Mouse (Mus musculus) kidney, postnatal 0 days (tissue): ENCODE results near the gene Acvr2b. TPM values are rescaled to one million over a fixed set of nuclear protein-coding genes. Genes with fewer than 3 reads are reported as not detected.
A peak's percentile ranks its signal among the peaks of the same experiment; 100 is the strongest.
"Not testable (repeated sequence)": the region's sequence is repeated elsewhere in the genome, so short reads cannot be mapped to it uniquely, and the experiment has no call there.

ENCODE experiments used
- ATAC-seq: fragments of 200-750 bp; cut with Nextera tagmentation; replicated peaks from 2 replicates; pipeline ENCODE4 v1.8.0; 2017; ENCODE audit warnings: low read depth, moderate number of reproducible peaks, moderate TSS enrichment, moderate library complexity; ENCODE audit not compliant: low FRiP score
- DNase-seq: peaks from one replicate; pipeline ENCODE4 v3.0.0-alpha.2; 2016; ENCODE audit warnings: low spot score
- H3K27ac ChIP-seq: fragments of 300-500 bp; sonication (generic); 2 replicates; pipeline ENCODE4 v1.5.1; 2014; ENCODE audit warnings: mild to moderate bottlenecking
- H3K27me3 ChIP-seq: fragments of 300-500 bp; sonication (generic); 2 replicates; pipeline ENCODE4 v1.6.1; 2014; ENCODE audit warnings: low read length, mixed read lengths; ENCODE audit not compliant: insufficient read depth
- H3K36me3 ChIP-seq: fragments of 300-500 bp; sonication (generic); 2 replicates; pipeline ENCODE4 v1.6.1; 2014; ENCODE audit warnings: low read length, mixed read lengths; ENCODE audit not compliant: insufficient read depth
- H3K4me1 ChIP-seq: fragments of 300-500 bp; sonication (generic); replicated peaks from 2 replicates; pipeline ENCODE4 v1.6.1; 2014; ENCODE audit warnings: antibody characterized with exemption, low read length, mixed read lengths; ENCODE audit not compliant: insufficient read depth
- H3K4me2 ChIP-seq: fragments of 300-500 bp; sonication (generic); 2 replicates; pipeline ENCODE4 v1.6.1; 2014; ENCODE audit warnings: mild to moderate bottlenecking, low read length, moderate library complexity, mixed read lengths
- H3K4me3 ChIP-seq: fragments of 300-500 bp; sonication (generic); replicated peaks from 2 replicates; pipeline ENCODE4 v1.5.1; 2014; ENCODE audit warnings: low read depth, low read length
- H3K9ac ChIP-seq: fragments of 300-500 bp; sonication (generic); 2 replicates; pipeline ENCODE4 v1.6.1; 2014; ENCODE audit warnings: low read depth, low read length
- H3K9me3 ChIP-seq: fragments of 300-500 bp; sonication (generic); replicated peaks from 2 replicates; pipeline ENCODE4 v1.6.1; 2016; ENCODE audit warnings: low read length, inconsistent platforms, mixed read lengths
- CTCF ChIP-seq: IDR thresholded peaks from 2 replicates; pipeline ENCODE4 v1.5.1; 2016; ENCODE audit warnings: antibody characterized with exemption, low read depth, mild to moderate bottlenecking, moderate library complexity
- WGBS: fragments of 180-500 bp; shearing (Covaris S2); extraction: QIAGEN DNeasy Blood & Tissue Kit; methylation state at CpG from one replicate; pipeline ENCODE4 v1.1.7; 2014; 5-methylcytosine and 5-hydroxymethylcytosine counted together
- polyA plus RNA-seq: library from polyadenylated mRNA; unstranded; fragments of >200 nt; fragmentation: Nextera tagmentation; extraction: Ambion mirVana; gene quantifications from 2 replicates; pipeline ENCODE4 v1.2.1, GENCODE M21; 2015

Acvr2b gene
- polyA plus RNA-seq, 1 experiment from 2014 or later, result 17.6 TPM

DNA sequence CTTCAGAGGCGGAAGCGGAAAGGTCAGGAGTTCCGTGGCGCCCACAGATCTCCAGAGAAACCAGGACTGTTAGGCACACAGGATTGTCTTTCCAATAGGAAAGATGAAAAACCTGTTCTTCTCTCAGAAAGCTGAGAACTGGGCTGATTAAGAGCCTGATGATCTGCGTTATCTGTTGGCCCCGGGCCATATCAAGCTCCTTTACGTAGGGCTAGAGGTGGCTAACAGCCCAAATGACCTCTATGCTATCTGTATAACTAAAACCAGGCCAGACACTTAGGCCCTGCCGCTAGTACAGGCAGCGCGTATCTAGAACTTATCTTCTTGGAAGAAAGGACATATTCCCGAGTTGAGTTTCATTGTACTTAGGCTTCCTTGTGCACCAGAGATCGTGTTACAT is 38.7 kb upstream of the Acvr2b start:
- H3K27ac ChIP-seq, result no peak overlapping the region
- H3K4me1 ChIP-seq, result no peaks in the 10 kb centered on the region
- no peak for TF ChIP-seq CTCF
- no peak overlapping the region for H3K4me2 ChIP-seq
- no peaks in the 10 kb centered on the region for H3K27me3 ChIP-seq
- H3K4me3 ChIP-seq, result no peak overlapping the region
- H3K36me3 ChIP-seq, result 0 out of 2 replicates have a peak, but pooled peaks cover 6% of the 10 kb centered on the region
- no peak for ATAC-seq
- 71% methylated on average over 12 of the region's 12 CpGs for WGBS
- DNase-seq, result no peak
- no peak overlapping the region for H3K9ac ChIP-seq
- H3K9me3 ChIP-seq, result no peaks in the 10 kb centered on the region

DNA sequence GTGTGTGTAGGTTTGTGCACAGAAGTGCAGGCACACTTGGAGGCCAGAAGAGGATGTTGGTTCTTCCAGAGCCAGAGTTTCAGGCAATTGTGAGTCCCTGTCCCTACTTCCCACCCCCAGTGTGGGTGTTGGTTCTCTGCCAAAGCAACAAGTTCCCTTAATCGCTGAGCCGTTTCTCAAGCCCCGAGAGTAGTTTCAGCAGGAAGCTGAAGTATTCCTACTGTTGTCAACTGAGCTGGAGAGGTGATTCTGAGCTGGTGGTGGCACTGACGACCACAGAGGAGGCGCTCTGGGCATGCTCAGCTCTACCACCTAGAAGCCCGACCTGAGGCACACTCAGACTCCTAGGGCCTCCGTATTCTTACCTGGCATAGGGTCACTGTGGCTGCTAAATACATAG is 36.6 kb upstream of the Acvr2b start, which contains the start of gene Slc22a14:
Gene Slc22a14 (minus strand): TSS at position 270 of the 400 bp plus-strand sequence.
- no peak for DNase-seq
- TF ChIP-seq CTCF, result no peak
- no peaks in the 10 kb centered on the region for H3K27me3 ChIP-seq
- ATAC-seq, result no peak
- no peak within 1 kb of the TSS for H3K4me2 ChIP-seq
- 36% methylated on average over 7 of the region's 7 CpGs for WGBS
- no peaks in the 10 kb centered on the region for H3K4me1 ChIP-seq
- H3K9me3 ChIP-seq, result no peaks in the 10 kb centered on the region
- H3K27ac ChIP-seq, result no peak within 1 kb of the TSS
- H3K9ac ChIP-seq, result no peak within 1 kb of the TSS
- H3K4me3 ChIP-seq, result no peak within 1 kb of the TSS
- H3K36me3 ChIP-seq, result 0 out of 2 replicates have a peak, but pooled peaks cover 10% of the 10 kb centered on the region

DNA sequence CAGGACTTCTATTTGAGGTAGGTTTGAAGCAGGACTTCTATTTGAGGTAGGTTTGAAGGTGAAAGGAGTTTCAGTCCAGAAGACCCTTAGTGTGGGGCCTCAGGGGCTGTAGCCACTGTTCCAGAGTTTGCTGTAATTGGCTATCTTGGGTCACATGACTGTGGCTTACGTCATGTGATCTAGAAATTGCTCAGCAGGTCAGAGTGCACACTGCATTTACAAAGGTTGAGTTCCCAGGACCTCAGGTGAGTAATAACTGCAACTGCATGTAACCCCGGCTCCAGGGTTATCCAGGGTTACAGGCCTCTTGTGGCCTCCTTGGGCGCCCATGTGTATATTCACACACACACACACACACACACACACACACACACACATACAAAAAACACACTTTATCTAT is 33.6 kb upstream of the Acvr2b start:
- no peak for DNase-seq
- Histone ChIP-seq H3K36me3 (0 out of 2 replicates have a peak, but pooled peaks cover 10% of the 10 kb centered on the region), H3K27me3 (no peaks in the 10 kb centered on the region), H3K9ac (no peak overlapping the region), H3K27ac (no peak overlapping the region), H3K4me2 (no peak overlapping the region), H3K9me3 (no peaks in the 10 kb centered on the region), H3K4me1 (no peaks in the 10 kb centered on the region), H3K4me3 (no peak overlapping the region)
- peak; percentile 43; the same call in 1 of the 2 replicates for ATAC-seq
- TF ChIP-seq CTCF, result no peak
- 79% methylated on average over 3 of the region's 3 CpGs for WGBS

DNA sequence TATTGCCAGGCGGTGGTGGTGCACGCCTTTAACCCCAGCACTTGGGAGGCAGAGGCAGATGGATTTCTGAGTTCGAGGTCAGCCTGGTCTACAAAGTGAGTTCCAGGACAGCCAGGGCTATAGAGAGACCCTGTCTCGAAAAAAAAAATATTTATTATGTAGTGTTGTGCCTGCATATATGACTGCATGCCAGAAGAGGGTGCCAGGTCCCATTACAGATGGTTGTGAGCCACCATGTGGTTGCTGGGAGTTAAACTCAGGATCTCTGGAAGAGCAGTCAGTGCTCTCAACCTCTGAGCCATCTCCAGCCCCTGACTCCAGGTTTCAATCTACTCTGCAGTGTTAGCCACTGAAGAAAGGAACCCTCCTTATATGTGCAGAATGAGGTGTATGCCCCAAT is 31.1 kb upstream of the Acvr2b start:
- not testable (repeated sequence) for ATAC-seq, H3K27ac ChIP-seq, H3K4me1 ChIP-seq, H3K9ac ChIP-seq, H3K4me3 ChIP-seq, DNase-seq, H3K9me3 ChIP-seq, H3K4me2 ChIP-seq, H3K27me3 ChIP-seq
- H3K36me3 ChIP-seq, result 0 out of 2 replicates have a peak, but pooled peaks cover 14% of the 10 kb centered on the region
- WGBS, result 89% methylated on average over 4 of the region's 4 CpGs
- TF ChIP-seq CTCF, result peak; percentile 52

DNA sequence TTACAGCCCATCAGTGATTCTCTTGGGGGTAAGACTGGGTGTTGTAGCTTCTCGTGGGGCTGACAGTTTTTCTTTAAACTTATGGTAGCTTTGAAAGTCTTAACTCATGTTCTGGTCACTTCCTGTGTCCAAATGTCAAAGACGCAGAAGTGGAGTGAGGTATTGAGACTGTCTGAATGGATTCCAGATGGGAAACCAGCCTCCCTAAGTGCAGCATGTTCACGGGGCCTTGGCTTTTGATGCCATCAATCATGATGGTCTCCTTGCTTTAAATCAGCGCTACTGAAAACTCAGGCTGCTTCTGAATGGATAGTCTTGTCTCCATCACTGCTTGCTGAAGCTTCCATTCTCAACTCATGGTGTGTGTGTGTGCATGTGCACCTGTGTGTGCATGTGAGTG is 30.7 kb upstream of the Acvr2b start:
- WGBS, result 51% methylated on average over 4 of the region's 4 CpGs
- Histone ChIP-seq H3K9ac (no peak overlapping the region), H3K4me2 (no peak overlapping the region), H3K4me1 (no peaks in the 10 kb centered on the region), H3K4me3 (no peak overlapping the region), H3K36me3 (0 out of 2 replicates have a peak, but pooled peaks cover 14% of the 10 kb centered on the region), H3K27ac (no peak overlapping the region), H3K9me3 (no peaks in the 10 kb centered on the region), H3K27me3 (no peaks in the 10 kb centered on the region)
- DNase-seq (no peak), ATAC-seq (no peak)
- no peak for TF ChIP-seq CTCF

DNA sequence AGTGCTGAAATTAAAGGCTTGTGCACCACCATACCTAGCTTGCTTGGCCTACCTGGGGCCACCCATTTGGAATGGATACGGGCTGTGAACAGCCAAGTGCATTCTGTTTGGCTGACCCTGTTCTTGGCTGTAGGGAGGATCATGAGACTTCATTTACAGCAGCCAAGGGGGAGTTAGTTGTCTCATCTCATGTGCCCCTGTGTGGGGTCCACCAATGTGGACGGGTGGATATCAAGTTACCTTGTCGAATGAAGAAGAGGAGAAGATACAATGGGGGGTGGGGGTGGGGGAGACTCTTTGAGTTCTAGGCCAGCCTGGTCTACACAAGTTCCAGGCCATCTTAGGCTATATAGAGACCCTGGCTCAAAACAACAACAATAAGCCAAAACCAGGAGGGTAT is 26.9 kb upstream of the Acvr2b start:
- TF ChIP-seq CTCF, result no peak

DNA sequence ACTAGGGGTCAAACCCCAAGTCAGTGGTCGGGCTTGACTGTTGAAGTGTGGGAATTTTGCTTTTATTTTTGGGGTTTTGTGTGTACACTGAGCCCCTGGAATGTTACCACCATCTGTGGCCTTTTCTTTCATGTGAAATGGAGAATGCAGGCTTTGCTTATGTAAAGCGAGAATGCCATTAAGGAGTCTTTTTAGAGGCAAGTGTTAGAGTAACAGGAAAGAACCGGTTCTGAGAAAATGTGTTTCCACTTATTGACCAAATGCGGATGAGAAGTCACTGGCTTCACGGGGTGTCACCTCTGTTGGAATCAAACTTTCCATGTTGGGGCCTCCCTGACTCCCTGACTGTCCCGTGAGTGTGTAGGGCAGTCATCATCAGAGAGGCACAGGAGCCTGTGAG is 26.4 kb upstream of the Acvr2b start:
- no peaks in the 10 kb centered on the region for H3K27me3 ChIP-seq
- 0 out of 2 replicates have a peak, but pooled peaks cover 3% of the 10 kb centered on the region for H3K36me3 ChIP-seq
- no peak overlapping the region for H3K4me2 ChIP-seq
- H3K4me3 ChIP-seq, result no peak overlapping the region
- H3K9ac ChIP-seq, result no peak overlapping the region
- no peaks in the 10 kb centered on the region for H3K4me1 ChIP-seq
- DNase-seq (no peak), ATAC-seq (no peak)
- WGBS, result 59% methylated on average over 6 of the region's 6 CpGs
- H3K27ac ChIP-seq, result no peak overlapping the region
- no peaks in the 10 kb centered on the region for H3K9me3 ChIP-seq
- no peak for TF ChIP-seq CTCF

More for the DNA sequence above, 26.9 kb upstream of the Acvr2b start:
- WGBS, result 42% methylated on average over 3 of the region's 3 CpGs
- no peak overlapping the region for H3K4me3 ChIP-seq
- no peaks in the 10 kb centered on the region for H3K27me3 ChIP-seq
- no peaks in the 10 kb centered on the region for H3K4me1 ChIP-seq
- H3K36me3 ChIP-seq, result 0 out of 2 replicates have a peak, but pooled peaks cover 3% of the 10 kb centered on the region
- no peak for ATAC-seq
- H3K4me2 ChIP-seq, result no peak overlapping the region
- H3K9ac ChIP-seq, result no peak overlapping the region
- no peak for DNase-seq
- H3K27ac ChIP-seq, result no peak overlapping the region
- no peaks in the 10 kb centered on the region for H3K9me3 ChIP-seq
